Mouse (Mus musculus): Measurements from ENCODE around the gene Ubtd1.

- no peak for TF ChIP-seq POLR2A (IDR thresholded peaks at IDR 0.05; ENCODE audit: low read depth, low read length)
- no peak for TF ChIP-seq EP300 (IDR thresholded peaks at IDR 0.05; ENCODE audit: low read length)
- TF ChIP-seq MAZ (IDR thresholded peaks at IDR 0.05; ENCODE audit: low read depth, low read length): no peak
- no peak for TF ChIP-seq MAFK (IDR thresholded peaks at IDR 0.05; ENCODE audit: insufficient replicate concordance, low read length)
- no peak for TF ChIP-seq CTCF (conservative IDR thresholded peaks at IDR 0.05 in 1 of 2, IDR thresholded peaks at IDR 0.05 in 1 of 2; ENCODE audit: low read depth in 2 of 2, low read length in 2 of 2)
Measured at GRCm38 (mm10) chr19:42006568-42006967, 25.0 kb downstream of the Ubtd1 start.

Data from CH12.LX (cell line).